Mouse (Mus musculus): ENCODE measurements around the gene Mapkapk2.

The Mapkapk2 gene

DNA sequence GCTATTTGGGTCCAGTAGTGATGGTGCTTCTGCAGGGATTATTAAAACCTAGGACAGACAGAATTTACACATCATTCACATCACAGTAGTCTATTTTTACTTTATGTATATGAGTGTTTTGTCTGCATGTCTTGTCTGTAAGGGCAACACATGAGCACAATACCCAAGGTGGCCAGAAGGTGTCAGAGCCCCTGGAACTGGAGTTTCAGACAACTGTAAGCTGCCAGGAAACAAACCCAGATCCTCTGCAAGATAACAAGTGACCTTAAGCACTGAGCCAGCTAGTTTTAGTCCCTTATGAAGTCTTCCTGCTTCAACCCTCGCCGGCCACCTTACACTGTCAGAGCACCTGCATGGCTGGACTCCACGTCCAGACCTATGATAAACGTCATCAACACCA, 17.9 kb downstream of the Mapkapk2 start:
- DNase-seq = peak; percentile 48 to 55

DNA sequence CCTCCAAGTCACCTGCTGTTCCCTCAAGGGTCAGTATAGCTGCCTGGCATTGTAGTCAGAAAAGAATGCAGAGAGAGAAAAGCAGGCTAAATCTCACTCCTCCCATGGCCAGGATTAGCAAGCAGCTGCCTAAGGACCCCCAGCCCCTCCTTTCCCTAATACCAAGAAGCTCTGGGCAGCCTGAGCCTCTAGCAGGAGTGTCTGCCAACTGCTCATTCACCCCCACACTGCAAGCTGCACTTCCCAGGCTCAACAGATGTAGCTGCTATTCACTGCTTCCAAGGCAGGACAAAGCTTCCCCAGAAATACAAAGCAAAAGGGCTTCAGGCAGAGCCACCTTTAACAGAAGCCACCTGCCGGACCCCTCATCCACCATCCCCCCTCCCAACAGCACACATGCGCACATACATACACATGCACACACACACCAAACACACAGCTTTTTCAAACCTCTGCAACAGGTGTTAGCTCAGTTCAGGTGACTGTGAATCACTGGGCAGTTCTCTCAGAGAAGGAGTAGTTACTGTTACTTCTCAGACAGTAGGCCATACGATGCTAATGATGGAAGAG, 18.8 kb downstream of the Mapkapk2 start:
- no peak for DNase-seq

DNA sequence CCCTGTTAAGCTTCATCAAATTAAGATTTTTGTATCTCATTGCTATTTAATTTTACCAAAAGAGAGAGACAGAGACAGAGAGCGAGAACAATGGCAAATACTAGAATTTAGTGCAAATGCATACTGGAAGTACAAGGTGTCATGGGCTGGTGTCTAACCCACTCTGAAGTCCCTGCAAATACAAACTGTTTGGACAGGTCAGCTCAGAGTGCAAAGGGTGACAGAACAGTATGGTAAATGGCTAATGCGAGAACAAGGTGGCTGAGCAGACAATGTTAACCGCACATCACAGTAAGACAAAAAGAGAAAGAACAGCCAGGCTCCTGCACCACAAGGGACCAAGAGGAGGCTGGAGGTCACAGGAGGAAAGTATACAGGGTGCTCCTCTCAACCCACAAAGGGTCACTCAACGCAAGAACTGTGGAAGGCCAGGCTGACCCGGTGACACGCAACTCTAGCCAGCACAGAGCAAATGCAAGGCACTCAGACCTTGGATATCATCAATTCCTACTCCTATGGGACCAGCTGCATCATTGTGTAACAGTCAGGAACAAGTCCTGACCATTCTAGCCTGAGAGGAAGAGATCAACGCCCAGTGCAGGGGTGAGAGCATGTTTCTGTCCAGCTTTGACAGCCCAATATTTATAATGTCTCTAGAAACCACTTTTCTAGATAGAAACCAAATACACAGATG, 22.4 kb downstream of the Mapkapk2 start:
- no peak for DNase-seq

DNA sequence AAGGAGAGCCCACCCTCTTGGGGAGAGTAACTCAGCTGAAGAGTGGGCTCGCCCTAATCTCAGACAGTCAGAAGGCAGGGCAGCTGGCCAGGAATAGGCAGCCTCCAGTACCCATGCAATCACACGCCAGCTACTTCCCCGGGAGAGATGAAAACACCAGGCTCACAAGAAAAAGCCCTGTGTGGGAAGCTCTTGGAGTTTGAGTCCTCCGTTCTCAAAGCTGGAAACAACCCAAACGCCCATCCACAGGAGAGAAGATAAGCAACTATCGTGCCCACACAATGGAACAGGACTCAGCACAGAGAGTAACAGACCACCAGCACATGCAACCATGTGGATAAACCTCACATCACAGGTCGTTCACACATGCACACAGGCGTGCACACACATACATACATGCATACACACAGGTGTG, 23.1 kb downstream of the Mapkapk2 start:
- DNase-seq = no peak

DNA sequence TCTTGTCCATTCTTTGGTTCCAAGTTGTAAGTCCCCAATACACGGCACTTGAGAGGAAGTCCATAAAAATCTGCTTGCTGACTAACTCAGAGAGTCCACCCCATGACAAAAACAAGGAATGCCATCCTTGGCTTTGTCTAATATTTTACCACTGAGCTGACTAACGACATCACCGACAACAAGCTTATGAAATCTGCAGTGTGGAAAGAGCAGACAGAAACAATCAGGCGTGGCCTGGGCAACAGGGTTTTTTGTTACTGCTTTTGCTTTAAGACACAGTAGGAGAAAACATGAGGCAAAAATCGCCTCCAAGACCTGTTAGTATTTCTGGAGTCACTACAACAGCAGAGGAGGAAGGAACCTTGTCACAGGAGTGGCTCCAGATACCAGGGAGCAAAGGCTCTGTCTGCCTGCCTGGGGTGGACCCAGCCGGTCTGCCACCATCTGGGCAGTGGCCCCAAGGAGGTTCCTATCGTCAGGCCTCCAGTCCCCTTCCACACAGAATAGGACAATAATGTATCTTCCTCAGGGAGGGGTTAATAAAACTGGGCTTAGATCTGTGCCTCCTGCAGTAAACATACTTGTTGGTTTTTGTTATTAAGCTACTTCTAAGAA, 25.1 kb downstream of the Mapkapk2 start:
- DNase-seq = no peak

DNA sequence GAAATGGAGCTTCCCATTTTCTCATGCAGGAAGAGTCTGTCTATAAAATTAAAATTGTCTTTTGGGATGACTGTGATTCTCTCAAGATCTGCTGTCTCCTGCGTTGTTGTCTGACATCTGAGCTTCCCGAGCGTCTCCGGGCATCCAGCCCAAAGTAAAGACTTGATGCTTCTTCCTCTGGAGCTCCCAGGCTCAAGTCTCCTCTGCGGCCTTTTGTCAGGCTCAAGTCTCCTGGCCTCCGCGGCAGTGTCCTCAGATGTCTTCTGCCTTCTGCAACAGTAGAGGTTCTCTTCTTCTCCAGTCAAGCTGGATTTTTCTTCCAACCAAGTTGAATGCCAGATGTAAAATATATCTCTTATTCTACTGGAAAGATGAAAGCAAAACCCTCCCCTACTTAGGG, 28.6 kb downstream of the Mapkapk2 start:
- DNase-seq = no peak

DNA sequence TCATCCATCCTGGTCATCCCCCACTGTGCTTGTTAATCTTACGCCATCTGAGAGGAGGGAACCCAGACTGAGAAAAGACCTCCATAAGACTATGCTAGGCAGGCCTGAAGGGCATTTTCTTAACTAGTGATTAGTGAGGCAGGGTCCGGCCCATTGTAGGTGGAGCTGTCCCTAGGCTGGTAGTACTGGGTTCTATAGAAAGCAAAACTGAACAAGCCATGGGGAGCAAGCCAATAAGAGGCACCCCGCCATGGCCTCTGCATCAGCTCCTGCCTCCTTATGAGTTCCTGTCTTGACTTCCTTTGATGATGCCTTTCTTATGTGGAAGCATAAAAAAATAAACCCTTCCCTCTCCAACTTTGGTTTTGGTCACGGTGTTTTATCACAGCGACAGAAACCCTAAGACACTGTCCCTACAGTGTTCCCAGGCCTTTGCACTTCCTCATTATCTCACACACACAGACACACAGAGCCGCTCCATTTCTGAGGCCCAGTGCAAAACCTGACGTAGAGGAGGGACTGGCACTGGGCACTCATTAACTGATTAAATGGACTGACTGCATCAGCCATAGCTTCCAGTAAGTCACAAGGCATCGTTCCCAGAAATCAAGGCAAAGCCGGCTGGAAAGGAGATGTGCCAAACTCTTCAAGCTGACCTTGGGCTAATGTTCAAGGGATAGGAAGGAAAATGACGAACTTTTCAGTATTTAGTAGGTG, 29.5 kb downstream of the Mapkapk2 start:
- no peak for DNase-seq

DNA sequence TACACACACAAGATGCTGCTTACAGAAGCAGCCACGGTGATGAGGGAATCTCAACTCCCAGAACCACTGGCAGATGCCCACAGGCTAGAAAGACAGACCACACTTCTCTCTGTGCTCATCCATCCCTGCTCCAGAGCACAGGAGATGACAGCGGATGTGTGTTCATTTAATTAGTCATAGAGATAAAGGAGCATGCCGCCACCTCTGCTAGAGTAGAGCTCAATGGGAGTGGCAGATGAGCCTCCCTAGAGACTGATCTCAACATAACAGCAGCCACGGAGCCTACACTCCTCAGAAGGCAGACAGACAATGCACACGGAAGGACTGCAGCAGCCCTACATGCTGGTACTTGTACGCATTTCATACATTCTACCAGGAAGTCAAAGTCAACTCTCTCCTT, 33.4 kb downstream of the Mapkapk2 start:
- no peak for DNase-seq

DNA sequence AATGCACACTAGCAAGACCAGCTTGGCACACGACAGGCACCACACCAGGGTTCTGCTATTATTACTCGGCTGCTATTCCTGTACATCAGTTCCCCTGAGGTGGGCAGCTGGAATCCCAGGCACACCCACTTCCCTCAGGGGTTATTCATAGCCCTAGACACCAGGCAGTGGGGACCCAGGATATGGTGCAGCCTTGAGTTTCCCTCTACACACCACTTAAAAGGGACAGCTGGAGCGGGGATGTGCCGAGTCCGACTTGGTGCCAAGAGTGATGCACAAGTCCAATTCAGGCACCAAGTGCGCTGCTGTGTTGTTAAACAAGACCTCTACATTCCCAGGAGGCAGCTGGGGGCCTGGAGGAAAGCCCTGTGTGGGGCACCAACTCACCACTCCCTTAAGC, 34.8 kb downstream of the Mapkapk2 start:
- no peak for DNase-seq

DNA sequence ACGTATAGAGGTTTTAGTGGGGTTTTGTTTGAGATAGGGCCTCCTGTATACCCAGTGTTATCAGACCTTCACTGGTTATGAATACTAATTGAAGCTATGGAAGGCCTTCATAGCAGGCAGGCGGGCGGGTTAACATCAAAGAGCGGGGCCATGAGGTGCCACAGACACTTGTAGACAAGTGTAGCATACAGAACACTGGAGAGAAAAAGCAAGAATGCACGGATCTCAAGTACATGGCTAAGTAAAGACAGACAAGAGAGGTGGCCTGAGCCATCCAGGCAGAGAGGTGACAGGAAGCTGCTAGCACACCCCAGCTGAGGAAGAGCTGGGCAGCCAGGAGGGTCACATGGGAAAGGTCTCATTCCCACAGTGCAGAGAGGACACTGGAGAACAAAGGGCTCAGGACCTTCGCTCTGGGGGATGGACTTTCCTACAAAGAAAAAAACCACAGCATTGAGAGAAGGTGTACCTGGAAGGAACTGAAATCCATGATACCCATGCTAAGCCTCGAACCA, 35.8 kb downstream of the Mapkapk2 start:
- no peak for DNase-seq

DNA sequence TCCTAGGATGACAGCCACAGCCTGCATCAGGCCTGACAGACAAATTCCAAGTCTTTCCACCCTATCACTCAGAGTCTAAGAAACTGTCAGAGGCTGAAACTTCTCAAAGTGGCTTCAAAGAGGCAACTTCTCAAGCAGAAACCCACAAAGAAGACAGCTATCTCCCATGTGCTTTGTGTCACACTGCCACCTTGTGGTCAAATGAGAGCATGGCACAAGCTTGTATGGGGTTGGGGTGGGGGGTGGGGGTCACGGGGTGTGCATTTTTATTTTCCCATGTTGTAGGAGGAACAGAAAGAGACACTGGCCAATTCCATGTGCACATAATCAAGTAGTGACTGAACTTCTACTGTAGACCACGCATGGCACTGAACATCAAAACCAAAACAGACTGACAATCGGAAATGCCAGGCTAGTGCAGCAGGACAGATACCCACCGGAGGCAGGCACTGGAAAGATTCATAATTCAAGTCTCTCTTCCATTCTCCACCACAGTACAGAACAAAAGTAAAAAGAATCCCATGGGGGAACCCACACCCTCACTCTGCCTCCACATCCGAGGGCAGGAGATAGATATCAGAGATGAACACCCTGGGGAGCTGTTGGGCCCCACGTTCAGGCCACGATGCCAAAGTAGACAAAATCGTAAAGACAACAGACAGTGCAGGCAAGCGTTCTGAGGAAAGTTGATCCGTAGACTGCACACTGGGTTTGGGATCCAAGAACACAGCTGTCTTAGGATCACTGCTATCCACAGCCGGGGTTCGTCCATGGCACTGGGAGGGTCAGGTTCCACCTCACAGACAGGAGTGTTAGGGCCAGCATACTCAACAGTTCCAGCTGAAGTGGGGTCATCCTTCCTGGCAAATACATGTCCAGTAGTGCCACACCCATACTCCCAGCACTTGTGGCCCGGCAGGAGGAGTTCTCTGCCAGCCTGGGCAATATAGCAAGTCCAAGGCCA, 37.1 kb downstream of the Mapkapk2 start:
- DNase-seq = peak; percentile 71 to 74

DNA sequence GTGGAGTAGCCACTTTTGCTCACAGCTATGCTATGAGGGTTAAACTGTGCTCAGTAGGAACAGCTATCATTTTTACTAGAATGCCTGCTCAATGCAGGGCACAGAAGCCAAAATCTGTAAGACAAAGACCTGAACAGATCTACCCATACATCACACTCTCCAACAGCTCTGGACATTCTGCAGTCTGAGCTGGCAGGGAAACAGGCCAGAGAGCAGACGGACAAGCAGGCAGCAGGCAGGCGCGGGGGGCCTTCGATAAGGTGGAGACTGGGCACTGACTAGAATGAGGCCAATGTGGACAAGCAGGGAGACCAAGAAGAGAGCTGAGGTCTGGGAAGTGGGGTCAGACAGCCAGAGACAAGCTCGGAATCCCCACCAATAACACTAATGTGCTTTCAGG, 37.8 kb downstream of the Mapkapk2 start:
- no peak for DNase-seq

DNA sequence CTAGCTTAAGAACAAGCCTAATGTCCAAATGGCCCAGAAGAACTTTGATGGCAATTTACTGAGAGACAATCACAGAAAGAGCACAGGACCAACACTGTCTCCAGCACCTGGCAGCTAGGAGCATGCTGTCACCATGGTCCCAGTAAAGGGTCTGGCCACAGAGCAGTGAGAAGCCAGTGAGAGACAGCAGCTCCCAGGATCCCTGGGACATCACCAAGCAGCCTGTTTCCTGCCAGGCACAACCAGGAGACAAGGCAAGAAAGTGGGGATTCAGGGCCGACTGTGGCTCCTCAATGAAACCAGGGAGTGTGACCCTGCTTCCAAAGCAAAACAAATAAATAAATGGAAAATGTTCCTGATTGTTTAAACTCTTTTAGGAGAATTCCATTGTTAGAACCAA, 38.2 kb downstream of the Mapkapk2 start:
- DNase-seq = no peak

DNA sequence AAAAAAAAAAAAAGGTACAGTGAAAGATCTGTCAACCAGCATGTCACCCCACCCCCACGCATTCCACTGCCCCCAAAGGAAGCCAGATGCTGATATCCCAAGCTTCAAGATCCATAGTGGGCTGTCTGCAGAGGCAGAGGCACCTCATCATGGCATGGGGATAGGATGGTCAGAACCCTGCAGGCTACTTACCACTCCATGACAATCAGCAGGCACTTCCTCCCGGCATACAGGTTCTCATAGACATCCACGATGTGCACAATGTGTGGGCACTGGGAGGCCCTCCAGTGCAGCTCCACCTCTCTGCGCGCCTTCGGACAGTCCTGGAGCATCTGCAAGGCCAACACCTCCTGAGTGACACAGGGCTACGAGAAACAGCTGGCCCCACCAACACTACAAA, 39.2 kb downstream of the Mapkapk2 start:
- no peak for DNase-seq

DNA sequence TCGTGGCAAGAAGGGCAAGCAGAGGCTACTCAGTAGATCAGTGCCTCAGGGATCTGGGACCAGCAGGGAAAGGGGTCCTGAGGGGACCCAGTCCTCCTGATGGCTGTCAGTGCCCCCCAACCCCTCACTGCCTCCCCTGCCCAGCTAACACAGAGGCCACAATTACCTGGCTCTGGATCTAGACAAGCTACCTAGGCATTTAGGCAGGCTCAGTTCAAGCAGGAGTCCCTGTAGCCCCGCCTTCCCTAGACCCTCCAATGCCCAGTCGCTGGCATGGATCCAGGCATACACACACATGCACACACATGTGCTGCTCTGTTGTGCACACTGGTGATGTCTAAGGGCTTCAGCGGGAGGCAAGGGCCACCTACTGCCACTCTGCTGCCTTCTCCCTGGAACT, 43.4 kb downstream of the Mapkapk2 start:
- DNase-seq = no peak

DNA sequence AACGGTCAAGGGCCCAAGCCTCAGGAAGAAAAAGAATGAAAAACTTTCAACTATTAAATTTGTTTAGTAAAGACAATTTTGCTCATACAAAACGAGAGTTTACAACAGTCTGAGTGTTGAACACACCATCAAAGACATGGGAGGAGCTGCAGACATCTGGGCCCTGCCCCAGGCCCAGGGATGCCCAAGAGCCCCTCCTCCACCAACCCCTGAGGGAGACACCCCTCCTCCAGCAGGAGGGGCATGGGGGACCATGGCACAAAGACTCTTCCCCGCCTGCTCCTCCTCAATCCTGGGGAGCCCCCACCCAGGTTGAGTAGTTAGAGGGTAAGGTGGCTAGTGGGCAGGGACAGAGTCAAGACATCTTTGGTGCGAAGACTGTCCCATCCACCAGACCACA, 44.0 kb downstream of the Mapkapk2 start:
- DNase-seq = no peak

DNA sequence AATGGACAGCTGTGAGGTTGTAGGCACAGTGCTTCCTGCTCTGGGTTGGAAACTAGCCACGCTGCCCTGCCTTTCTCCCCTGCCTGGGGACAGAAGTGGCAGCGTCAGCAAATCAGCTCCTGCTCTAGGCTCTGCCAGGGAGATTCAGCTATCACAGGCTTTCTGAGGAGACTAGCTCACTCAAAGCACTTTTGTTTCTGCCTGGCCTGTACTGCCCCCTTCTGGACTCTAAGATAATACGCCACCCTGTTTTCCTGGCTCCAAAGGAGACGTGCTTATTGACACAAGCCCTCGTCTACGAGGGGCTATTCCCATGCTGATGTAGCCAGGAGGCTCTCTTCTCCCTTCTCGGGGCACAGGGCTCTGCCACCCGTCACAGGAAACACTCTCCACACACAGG, 44.4 kb downstream of the Mapkapk2 start:
- peak; percentile 73 to 76 for DNase-seq

DNA sequence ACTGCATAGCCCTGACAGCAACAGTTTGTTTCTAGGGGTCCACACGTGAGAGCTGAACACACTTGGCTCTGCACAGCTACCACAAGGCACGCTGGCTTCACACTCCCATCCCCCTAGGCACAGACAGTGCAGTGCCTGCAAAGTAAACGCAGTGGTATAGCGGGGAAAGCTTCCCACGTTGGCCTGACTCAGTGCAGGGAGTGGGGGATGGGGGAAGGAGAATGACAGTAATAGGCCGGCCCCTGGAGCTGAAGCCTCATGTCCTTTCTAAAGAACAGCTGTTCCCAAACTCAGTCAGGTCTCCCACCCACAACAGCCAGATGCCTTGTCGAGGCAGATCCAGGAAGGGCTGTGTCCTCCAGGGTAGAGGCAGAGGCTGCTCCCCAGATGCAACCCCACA, 46.6 kb downstream of the Mapkapk2 start:
- no peak for DNase-seq

DNA sequence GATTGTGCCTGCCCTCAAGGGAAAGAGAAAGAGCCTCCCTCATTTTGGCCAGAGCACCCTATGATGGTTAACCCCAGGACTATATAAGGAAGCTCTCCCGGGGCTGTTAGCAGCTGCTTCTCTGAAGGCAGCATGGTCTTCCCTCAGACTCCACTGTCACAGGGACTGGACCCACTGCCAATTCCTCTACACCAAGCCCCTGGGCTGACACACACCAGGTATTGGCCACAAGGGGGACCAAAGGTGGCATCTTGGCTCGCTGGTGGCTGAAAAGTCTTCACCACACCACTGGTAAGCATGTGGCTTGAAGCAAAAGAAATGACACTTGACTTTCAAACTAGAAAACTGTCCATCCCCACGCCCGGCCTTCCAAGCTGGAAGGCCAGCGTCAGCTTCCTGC, 47.0 kb downstream of the Mapkapk2 start:
- DNase-seq = no peak

DNA sequence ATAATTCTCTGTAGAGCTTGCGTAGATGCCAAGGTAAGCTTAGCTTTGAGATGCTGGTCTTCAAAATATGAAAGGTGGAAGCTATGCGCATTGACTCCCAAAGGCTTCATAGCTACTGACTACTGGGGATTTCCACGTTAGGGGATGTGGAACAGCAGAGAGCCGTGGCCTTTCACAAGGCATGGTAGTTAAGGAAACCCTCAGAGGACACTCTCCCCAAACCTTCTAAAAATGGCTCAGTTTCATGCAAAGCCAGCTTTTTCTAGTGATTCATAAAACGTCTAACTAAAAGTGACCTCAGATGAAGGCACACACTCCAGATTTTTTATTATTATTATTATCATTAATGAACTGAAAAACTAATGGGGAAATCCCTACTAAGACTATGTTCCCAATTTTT, 47.6 kb downstream of the Mapkapk2 start:
- DNase-seq = no peak

DNA sequence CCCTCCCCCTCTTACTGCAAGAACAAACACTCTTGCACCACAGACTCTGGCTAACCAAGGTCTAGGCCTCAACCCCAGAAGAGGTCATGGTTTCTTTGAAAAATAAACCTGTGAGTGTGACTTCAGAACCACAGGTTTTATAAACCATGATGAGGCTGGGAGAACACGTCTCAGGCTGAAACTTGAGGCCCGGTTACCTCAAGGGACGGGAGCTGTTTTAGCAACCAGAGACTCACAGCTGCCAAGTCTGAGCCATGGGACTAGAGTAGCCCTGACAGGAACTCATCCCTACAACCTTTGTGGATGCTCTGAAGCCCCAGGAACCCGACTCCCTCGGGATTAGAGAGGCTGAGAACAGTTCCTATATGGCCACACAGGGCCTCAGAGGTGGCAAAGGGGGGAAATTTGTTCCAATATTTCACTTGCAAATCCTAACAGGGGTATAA, 48.2 kb downstream of the Mapkapk2 start:
- DNase-seq = no peak

DNA sequence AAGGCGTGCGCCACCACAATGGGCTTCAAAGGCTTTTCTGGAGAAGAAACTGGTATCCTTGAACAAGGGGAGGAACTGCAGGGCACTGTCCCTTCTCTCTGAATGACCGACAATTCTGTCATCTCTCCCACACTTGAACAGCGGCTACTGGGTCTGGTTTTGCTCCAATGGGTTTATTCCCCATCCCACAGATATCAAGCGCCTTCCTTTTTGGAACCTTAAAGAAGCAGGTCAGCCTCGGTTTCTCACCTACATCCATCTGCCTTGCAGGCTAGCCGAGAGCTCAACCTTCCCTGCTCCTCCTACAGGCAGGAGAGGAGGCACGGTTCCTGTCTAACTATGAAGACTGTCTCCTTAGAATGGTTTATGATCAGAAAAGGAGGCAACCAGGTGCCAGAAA, 48.7 kb downstream of the Mapkapk2 start:
- DNase-seq = no peak
